Mouse (Mus musculus) spleen, postnatal 0 days (tissue): ENCODE data around the gene Nipal1. TPM values are rescaled to one million over a fixed set of nuclear protein-coding genes. Genes with fewer than 3 reads are reported as not detected.

Experiments
- polyA plus RNA-seq: library from polyadenylated mRNA; unstranded; fragments of >200 nt; fragmentation: Nextera tagmentation; extraction: Ambion mirVana; gene quantifications from 2 replicates; pipeline ENCODE4 v1.2.1, GENCODE M21; 2015

The Nipal1 gene
- 0.18 and 0.45 TPM in 2 replicates for polyA plus RNA-seq

DNA sequence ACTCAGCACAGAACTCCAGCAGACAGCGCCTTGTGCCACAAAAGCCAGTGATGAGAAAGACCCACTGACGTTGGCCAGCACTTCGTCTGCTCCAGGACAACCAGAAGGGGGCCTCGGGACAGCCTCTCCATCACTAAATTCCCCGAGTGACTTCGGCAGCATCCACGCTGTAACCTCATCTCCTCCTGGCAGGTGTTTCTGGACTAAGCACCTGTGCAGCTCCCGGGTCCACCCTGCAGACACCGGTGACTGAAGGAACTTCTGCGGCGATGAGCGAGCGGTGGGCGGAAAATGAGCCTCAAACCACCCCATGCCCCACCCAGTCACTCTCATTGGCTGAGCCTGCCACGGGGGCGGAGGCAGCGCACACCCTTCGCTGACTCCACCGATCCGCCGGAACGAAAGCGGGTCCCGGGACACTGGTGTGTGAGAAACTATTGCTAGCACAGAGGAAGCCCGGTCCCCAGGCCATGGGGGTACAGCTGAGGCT, at the start of gene Nipal1:
TSS of gene Nipal1 (plus strand) at position 378 of the 490 bp plus-strand sequence.

DNA sequence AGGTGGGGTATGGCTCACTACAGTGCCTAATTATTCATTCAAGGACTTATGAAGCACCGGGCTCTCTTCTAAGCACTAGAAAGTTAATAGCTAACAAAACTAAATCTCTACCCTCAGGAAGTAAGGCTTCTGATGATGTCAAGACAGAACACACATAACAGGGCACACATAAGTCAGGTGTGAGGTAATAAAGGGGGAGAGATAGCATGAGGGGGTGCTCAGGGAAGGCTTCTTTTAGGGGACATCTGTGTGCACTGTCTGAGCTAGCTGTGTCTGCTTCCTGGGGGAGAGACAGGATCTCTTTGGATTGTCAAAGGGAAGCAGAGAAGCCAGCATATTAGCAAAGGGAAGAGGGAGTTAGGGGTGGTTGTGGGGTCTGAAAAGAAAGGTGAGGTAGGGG, 3.4 kb upstream of the Nipal1 start, which contains the start of gene Cnga1:
TSS of gene Cnga1 (minus strand) at position 101 of the 400 bp plus-strand sequence.

Other genes with a start within 250 kb of the Nipal1 start
- 0.02 and 0.08 TPM in 2 replicates for gene Corin, start 143.3 kb upstream of the Nipal1 start, polyA plus RNA-seq
- 7.4 and 7.7 TPM in 2 replicates for gene Nfxl1, start 88.1 kb upstream of the Nipal1 start, polyA plus RNA-seq
- gene Zar1, start 66.5 kb upstream of the Nipal1 start, polyA plus RNA-seq, result not detected in 2 replicates
- not detected in 2 replicates for gene Gm5868, start 60.2 kb upstream of the Nipal1 start, polyA plus RNA-seq
- gene Cnga1, start 3.5 kb upstream of the Nipal1 start, polyA plus RNA-seq, result not detected in 2 replicates
- gene Txk, start 105.0 kb downstream of the Nipal1 start, polyA plus RNA-seq, result 0.72 and 0.81 TPM in 2 replicates
- gene Tec, start 220.7 kb downstream of the Nipal1 start, polyA plus RNA-seq, result 5.0 and 6.4 TPM in 2 replicates